Mouse (Mus musculus): ENCODE data around the gene Rinl.
A peak's percentile ranks its signal among the peaks of the same experiment; 100 is the strongest.

Rinl gene

DNA sequence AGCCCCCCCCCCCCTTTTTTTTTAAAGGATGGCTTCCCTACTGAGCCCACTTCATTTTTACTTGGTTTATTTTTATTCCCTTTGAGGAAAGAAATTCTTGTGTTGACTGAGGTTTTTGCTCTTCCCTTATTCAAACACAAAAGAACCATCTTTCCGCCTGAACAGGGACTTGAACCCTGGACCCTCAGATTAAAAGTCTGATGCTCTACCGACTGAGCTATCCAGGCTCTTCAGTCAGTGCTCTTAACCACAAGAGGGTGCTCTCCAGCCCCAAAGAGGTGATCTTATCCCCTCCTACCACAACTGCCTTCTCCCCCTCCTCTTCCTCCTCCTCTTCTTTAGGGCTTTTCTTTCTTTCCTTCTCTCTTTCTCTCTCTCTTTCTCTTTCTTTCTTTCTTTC, 5.1 kb downstream of the Rinl start:
- peak; percentile 67 for DNase-seq (ENCODE audit: low read depth, low spot score)
- no peaks in the 10 kb centered on the region for H3K36me3 ChIP-seq (ENCODE audit: control insufficient read depth, insufficient read depth, low read length, poor library complexity, severe bottlenecking)
- no peaks in the 10 kb centered on the region for H3K27me3 ChIP-seq (ENCODE audit: control insufficient read depth, insufficient read depth, low read length, poor library complexity, severe bottlenecking)

DNA sequence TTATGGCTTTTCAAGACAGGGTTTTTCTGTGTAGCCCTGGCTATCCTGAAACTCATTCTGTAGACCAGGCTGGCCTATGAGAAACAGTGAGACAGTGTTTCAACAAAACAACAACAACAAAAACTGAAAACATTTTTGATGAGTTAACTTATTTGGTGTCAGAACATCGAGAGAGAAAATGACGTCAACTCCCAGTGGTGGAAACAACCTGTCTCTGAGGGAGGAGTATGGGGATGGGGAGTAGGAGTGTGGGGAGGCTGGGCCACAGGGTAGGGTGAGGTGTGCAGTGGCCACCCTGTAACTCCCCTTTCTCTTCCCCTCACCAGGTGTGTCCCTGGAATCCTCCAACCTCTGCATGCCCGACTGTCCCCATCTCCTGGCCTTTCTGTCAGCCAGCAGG, 5.7 kb downstream of the Rinl start:
- no peak for DNase-seq (ENCODE audit: low read depth, low spot score)
- no peaks in the 10 kb centered on the region for H3K36me3 ChIP-seq (ENCODE audit: control insufficient read depth, insufficient read depth, low read length, poor library complexity, severe bottlenecking)
- H3K27me3 ChIP-seq (ENCODE audit: control insufficient read depth, insufficient read depth, low read length, poor library complexity, severe bottlenecking): no peaks in the 10 kb centered on the region

DNA sequence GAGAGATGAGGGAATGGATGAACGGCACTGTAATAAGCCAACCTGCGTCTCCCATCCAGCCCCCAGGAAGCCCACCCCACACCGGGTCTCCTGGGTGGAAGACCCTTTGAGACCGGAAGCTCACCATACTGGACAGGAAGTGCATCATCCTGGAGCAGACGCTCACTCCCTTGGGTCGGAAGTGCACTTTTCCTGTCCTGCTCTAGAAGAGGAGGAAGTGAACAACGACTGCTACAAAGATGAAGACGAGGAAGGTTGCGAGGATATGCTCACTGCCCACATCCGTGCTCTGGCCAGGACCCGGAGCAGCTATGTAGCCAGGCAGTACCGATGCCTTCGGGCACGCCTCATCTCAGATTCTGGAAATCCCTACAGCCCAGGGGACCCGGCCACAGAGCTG, 7.1 kb downstream of the Rinl start:
- Histone ChIP-seq H3K27me3 (ENCODE audit: control insufficient read depth, insufficient read depth, low read length, poor library complexity, severe bottlenecking) (no peaks in the 10 kb centered on the region), H3K36me3 (ENCODE audit: control insufficient read depth, insufficient read depth, low read length, poor library complexity, severe bottlenecking) (no peaks in the 10 kb centered on the region)
- DNase-seq (ENCODE audit: low read depth, low spot score): peak; percentile 54

DNA sequence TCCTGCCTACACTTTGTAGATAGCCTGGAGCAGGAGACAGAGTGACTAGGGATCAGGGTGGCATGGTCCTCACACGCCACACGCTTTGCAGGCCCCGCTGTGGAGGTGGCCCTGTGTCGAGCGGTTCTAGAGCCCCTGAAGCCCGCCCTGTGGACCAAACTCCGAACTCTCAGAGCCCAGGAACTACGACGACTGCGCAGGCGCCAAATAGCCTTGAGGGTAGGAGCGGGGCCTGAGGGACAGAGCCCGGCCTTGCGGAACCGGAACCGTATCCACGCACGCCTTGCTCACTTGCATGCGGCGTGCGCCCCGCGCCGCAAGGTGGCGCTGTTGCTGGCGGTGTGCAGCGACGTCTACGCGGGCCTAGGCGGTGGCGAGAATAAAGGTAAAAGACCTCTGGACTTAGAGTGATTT, 7.8 kb downstream of the Rinl start:
- no peaks in the 10 kb centered on the region for H3K27me3 ChIP-seq (ENCODE audit: control insufficient read depth, insufficient read depth, low read length, poor library complexity, severe bottlenecking)
- H3K36me3 ChIP-seq (ENCODE audit: control insufficient read depth, insufficient read depth, low read length, poor library complexity, severe bottlenecking): no peaks in the 10 kb centered on the region
- DNase-seq (ENCODE audit: low read depth, low spot score): peak; percentile 92

DNA sequence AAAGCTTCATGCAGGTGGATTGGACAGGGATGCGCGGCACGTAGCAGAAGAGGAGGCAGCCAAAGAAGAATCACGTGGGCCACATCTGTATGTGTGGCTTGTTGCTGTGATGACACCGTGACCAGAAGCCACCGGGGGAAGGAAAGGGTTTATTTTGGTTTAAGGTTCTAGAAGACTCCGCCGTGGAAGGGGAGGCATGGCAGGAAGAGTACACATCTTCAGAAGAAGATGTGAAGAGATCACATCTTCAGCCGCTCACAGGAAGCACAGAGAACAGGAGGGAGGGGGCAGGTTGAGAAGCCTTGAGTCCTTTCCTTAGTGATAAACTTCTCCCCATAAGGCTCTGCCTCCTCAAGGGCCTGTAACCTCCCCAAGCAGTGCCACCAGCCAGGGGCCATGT, 11.2 kb downstream of the Rinl start:
- no peaks in the 10 kb centered on the region for H3K27me3 ChIP-seq (ENCODE audit: control insufficient read depth, insufficient read depth, low read length, poor library complexity, severe bottlenecking)
- no peak for DNase-seq (ENCODE audit: low read depth, low spot score)
- no peaks in the 10 kb centered on the region for H3K36me3 ChIP-seq (ENCODE audit: control insufficient read depth, insufficient read depth, low read length, poor library complexity, severe bottlenecking)

DNA sequence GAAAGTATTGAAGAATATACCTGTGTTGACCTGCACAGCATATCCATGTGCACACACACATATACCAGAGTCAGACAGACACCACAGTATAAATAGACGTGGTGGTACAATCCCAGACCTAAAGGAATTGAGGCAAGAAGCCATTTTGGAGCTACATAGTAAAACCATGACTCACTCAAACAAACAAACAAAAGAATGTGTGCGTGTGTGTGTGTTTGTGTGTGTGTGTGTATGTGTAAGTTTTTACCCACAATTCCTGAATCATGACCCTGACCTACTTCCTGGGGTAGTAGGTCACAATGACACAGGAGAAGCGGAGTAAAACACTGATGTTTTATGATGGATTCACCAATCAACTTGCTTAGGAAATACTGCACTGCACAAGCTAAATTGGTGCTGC, 12.7 kb downstream of the Rinl start:
- DNase-seq (ENCODE audit: low read depth, low spot score): no peak

DNA sequence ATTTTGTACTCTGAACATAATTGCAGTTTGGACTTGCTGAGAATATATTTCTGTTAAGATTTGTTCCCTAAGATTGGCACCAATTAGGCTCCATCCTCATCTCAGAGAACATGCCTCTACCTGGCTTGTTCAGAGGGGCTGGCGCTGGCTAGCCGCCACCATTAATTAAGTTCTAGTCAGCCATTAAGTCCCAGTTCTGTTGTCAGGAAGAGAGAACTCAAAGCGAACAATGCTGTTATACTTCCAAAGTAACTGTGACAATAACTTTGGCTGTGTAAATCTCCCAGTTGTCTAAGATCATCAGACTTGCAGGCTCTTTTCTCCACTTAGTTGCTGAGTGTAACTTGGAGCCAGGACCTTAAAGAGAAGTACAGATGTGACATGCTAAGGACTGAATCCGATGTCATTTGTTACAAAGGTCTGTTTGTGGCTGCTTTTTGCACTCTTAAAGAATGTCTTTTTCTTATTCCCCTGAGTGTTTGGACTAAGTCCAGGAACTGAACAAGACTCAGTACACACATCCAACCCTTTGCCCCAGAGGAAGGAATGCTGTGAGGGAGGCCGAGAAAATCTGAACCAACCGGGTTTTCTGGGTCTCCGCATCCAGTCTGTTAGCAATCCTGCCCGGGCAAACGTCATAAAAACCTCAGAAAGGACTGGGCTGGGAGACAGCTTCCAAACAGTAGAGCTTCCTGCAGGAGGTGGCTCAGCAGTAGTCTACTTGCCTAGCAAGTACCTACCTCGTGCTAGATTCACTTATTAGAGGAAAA, 13.3 kb downstream of the Rinl start:
- no peak for DNase-seq (ENCODE audit: low read depth, low spot score)
- H3K36me3 ChIP-seq (ENCODE audit: control insufficient read depth, insufficient read depth, low read length, poor library complexity, severe bottlenecking): no peaks in the 10 kb centered on the region
- no peaks in the 10 kb centered on the region for H3K27me3 ChIP-seq (ENCODE audit: control insufficient read depth, insufficient read depth, low read length, poor library complexity, severe bottlenecking)

More for the DNA sequence above, 12.7 kb downstream of the Rinl start:
- H3K27me3 ChIP-seq (ENCODE audit: control insufficient read depth, insufficient read depth, low read length, poor library complexity, severe bottlenecking): no peaks in the 10 kb centered on the region
- no peaks in the 10 kb centered on the region for H3K36me3 ChIP-seq (ENCODE audit: control insufficient read depth, insufficient read depth, low read length, poor library complexity, severe bottlenecking)

DNA sequence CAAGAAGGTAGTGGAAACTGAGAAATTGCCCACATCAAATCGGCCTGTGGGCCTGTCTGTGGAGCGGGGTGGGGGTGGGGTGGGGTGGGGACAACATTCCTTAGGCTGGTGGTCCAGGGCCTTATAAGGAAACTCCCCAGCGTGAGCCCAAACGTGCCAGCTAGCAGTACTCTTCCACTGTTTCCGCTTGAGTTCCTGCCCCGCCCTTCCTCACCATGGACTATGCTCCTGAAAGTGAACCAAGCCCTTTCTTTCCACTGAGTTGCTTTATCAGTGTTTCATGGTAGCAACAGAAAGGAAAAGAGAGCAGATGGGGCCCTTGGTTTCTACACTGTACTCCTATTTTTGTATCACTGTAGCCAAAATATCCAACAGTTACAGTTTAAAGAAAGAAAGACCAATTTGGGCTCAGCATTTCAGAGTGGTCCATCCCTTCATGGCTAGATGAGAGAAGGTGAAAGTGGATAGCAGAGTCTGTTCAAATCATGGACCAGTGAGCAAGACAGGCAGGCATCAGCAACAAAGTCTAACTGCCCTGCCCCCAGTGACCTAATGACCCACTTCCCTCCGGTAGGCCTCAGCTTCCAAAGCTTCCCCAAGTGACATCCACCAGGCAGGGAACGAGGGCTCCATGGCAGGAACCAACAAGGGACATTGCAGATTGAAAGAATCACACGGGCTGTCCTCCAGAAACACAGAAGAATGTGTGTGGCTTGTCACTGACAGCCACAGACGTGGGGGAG, 14.2 kb downstream of the Rinl start:
- H3K36me3 ChIP-seq (ENCODE audit: control insufficient read depth, insufficient read depth, low read length, poor library complexity, severe bottlenecking): no peaks in the 10 kb centered on the region
- peak; percentile 42 for DNase-seq (ENCODE audit: low read depth, low spot score)
- H3K27me3 ChIP-seq (ENCODE audit: control insufficient read depth, insufficient read depth, low read length, poor library complexity, severe bottlenecking): no peaks in the 10 kb centered on the region

DNA sequence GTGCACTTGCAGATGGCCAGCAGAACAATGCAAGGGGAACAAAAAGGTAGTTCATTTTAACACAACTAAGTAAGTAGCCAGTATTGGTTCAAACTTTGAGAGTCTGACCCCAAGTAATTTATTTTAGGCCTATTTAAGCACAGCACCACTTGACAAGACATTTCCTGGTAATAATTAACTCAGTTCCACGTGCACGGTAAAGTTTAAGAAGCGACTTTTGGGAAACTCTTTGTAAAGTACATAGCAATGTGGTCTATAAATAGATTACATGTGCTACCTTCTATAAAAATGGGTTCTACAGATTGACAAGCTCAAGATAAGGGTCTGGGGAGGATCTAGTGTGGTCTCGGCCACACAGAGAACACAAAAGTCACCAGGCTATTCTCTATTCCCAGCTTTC, 15.0 kb downstream of the Rinl start:
- no peak for DNase-seq (ENCODE audit: low read depth, low spot score)

DNA sequence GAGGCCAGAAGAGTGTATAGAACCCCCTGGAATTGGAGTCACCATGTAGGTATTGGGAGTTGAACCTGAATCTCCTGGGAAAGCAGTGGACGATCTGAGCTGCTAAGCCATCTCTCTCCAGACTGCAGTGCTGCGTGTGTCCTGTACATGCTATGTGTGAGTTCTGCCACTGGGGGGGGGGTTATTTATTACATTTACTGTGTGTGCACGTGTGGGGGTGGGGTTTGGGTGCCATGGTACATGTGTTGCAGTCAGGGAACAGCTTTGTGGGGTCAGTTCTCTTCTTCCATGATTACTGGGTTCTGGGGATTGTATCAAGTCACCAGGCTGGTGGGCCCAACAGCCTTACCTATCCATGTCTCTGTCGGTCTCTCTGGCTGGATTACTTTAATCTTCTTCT, 18.1 kb downstream of the Rinl start:
- no peaks in the 10 kb centered on the region for H3K36me3 ChIP-seq (ENCODE audit: control insufficient read depth, insufficient read depth, low read length, poor library complexity, severe bottlenecking)
- H3K27me3 ChIP-seq (ENCODE audit: control insufficient read depth, insufficient read depth, low read length, poor library complexity, severe bottlenecking): no peaks in the 10 kb centered on the region
- DNase-seq (ENCODE audit: low read depth, low spot score): peak; percentile 78

More for the DNA sequence above, 15.0 kb downstream of the Rinl start:
- H3K36me3 ChIP-seq (ENCODE audit: control insufficient read depth, insufficient read depth, low read length, poor library complexity, severe bottlenecking): no peaks in the 10 kb centered on the region
- H3K27me3 ChIP-seq (ENCODE audit: control insufficient read depth, insufficient read depth, low read length, poor library complexity, severe bottlenecking): no peaks in the 10 kb centered on the region

DNA sequence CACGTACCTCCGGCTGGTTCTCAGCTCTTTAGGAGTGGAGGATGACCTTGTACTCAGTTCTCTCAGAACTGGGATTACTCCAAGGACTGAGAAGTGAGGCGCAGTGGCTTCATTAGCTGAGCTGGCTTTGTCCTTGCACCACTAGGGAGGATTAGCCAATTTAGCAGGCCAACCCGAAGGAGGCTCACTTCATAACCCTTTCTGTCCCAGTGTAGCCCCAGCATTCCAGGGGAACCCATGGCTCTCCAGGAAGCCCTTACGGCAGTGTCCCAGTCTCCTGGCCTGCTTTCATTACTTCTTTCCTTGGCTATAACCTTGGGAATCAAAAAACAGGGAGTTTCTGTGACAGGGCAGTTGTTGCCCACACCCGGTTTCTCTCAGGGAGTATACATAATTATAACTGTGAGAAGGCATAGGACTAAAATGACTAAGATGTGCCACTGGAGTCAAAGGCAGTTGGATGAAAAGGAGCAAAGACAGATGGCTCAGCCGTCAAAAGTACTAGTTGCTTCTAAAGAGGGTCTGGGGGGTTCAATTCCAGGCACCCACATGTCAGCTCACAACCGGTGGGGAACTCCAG, 19.0 kb downstream of the Rinl start:
- Histone ChIP-seq H3K27me3 (ENCODE audit: control insufficient read depth, insufficient read depth, low read length, poor library complexity, severe bottlenecking) (no peaks in the 10 kb centered on the region), H3K36me3 (ENCODE audit: control insufficient read depth, insufficient read depth, low read length, poor library complexity, severe bottlenecking) (no peaks in the 10 kb centered on the region)
- no peak for DNase-seq (ENCODE audit: low read depth, low spot score)

DNA sequence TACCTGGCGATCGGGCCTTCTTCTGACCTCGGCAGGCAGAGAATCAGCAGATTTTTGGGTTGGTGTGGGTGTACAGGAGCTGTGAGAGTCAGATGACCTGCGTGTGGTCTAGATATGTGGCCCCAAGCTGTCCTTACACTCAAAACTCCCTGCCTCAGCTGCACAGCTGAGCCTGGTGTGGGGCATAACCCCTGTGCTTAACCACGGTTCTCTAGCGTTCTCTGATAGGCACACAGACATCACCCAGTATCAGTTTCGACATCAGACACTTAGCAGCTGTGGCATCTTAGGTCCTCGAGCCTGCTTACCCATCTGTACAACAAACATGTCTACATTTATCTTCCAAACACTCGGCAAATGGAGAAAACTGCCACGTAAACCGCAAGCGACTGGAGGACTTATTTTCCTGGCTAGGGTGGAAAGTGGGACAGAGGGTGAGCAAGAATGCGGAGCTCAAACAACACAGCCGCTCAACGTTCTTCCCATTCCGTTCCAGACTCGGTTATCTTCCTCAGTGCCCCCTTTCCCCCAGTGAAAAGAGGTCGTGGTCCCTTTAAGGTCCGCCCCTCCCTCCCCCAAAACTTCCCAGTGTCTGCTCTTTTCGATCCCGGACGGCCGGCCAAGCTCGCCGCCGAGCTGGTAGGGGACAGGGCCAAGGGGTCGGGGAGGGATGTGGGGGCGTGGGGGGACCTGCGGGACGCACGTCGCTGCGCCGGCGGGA, 19.6 kb downstream of the Rinl start, which contains the start of gene Hnrnpl:
Hnrnpl (plus strand) TSS at position 321 of the 721 bp plus-strand sequence.
- H3K36me3 ChIP-seq (ENCODE audit: control insufficient read depth, insufficient read depth, low read length, poor library complexity, severe bottlenecking): peaks cover 2% of the 10 kb centered on the region; the same call in 1 of the 2 replicates
- peak; percentile 79 for DNase-seq (ENCODE audit: low read depth, low spot score)
- H3K27me3 ChIP-seq (ENCODE audit: control insufficient read depth, insufficient read depth, low read length, poor library complexity, severe bottlenecking): no peaks in the 10 kb centered on the region

DNA sequence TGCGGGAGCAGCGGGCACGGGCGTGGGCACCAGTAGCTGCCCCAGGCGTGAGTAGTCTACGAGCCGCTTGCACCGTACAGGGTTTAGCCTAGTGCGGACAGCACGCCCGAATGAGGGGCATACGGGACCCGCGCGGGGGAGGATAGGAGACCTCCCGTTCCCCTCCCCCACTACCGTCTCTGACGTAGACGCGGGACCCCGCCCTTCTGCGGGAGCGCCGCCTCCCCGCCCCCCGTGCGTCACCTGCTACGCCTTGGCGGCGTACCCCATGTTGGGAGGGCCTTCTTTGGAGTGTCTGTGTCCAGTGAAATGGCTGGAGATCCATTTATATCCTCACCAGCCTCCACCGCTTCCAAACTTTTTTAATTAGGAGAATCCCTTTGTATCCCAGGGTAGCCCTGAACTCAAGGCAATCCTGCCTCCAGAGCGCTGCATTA, 20.2 kb downstream of the Rinl start:
- no peaks in the 10 kb centered on the region for H3K27me3 ChIP-seq (ENCODE audit: control insufficient read depth, insufficient read depth, low read length, poor library complexity, severe bottlenecking)
- H3K36me3 ChIP-seq (ENCODE audit: control insufficient read depth, insufficient read depth, low read length, poor library complexity, severe bottlenecking): peaks cover 7% of the 10 kb centered on the region
- peak; percentile 95 for DNase-seq (ENCODE audit: low read depth, low spot score)

DNA sequence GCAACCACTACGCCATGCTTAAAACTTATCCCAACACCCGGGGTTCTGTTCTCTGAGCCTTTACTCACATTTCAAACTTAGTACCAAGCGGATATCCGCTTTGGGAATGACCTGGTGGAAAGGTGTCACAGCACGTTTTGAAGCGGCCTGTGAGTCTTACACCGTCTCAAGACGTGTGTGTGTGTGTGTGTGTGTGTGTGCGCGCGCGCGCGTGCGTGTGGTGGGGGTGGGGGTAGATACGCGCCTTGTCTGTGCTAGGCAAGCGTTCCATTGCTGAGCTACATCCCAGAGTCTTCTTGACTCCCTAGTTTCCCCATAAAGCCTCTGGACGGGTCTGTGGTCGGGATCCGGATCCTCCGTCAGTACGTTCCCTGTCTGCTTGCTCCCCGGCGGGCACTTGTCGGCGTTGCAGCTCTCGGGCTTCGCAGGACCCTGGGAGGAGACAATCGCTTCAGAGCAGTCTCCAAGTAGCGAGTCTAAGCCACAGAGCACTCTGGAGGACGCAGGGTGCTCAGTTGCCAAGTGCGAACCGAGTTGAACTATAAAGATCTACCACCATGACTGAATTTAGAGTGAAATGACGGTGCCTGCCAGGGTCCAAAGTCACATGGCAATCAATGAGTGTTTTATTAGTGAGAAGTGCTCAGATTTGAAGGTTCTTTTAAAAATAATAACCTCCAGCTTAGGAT, 20.8 kb downstream of the Rinl start:
- peak; percentile 77 for DNase-seq (ENCODE audit: low read depth, low spot score)
- H3K36me3 ChIP-seq (ENCODE audit: control insufficient read depth, insufficient read depth, low read length, poor library complexity, severe bottlenecking): peaks cover 11% of the 10 kb centered on the region
- H3K27me3 ChIP-seq (ENCODE audit: control insufficient read depth, insufficient read depth, low read length, poor library complexity, severe bottlenecking): no peaks in the 10 kb centered on the region
